Mouse (Mus musculus): ENCODE measurements at regions not wholly inside any gene's neighbourhood (a gene's known extent, or its start where the extent isn't known, plus 50 kb on each side); places are given as distances from the start of the nearest gene placed in this dataset.

- no peak for TF ChIP-seq POLR2A (IDR thresholded peaks at IDR 0.05; ENCODE audit: low read depth, low read length)
- no peak for TF ChIP-seq CTCF (IDR thresholded peaks at IDR 0.05; ENCODE audit: extremely low read depth, insufficient read depth, insufficient read length, insufficient replicate concordance)
Measured at GRCm38 (mm10) chr14:58967975-58968374, 174.7 kb downstream of the 1700129C05Rik start.

Measured in spleen, adult 2 months (tissue).